Comparison of ENCODE assay signal across 32 mouse cellular contexts in genomic region chr11:54528002-54528401, GRCm38 (mm10). TPM values are rescaled to one million over a fixed set of nuclear protein-coding genes. Genes with fewer than 3 reads are reported as not detected.
DNase-seq lines count a peak whose midpoint lies in the region; ATAC-seq and TF ChIP-seq lines count a peak whose summit lies in the region.
"Had no signal": no experiment of that assay in that cellular context is flagged by ENCODE, and none has a peak within 500 bp of the region (broad histone marks: within the 10 kb centered on the region; RNA-seq: fewer than 3 reads in every experiment).

No protein-coding gene starts in this region.

- no peaks in the 10 kb centered on the region for H3K9me3 ChIP-seq in CH12.LX (replicated peaks; ENCODE audit: low read length)
- no peaks in the 10 kb centered on the region for H3K9me3 ChIP-seq in forebrain, embryonic 15.5 days
- no peaks in the 10 kb centered on the region for H3K9me3 ChIP-seq in hindbrain, embryonic 10.5 days
- H3K9me3 ChIP-seq: embryonic facial prominence, embryonic 10.5 days; embryonic facial prominence, embryonic 13.5 days; forebrain, embryonic 12.5 days; heart, embryonic 10.5 days; heart, embryonic 13.5 days; hindbrain, embryonic 13.5 days had no signal

- in situ Hi-C loops in CH12.LX (cut with MboI; ENCODE audit: low pct_ligation_motif_present, low pct_unique_long_range_greater_than_20kb, low sequenced_read_pairs) = loop anchor here (5.0 to 10.0 kb wide), 3 partner anchors 91 to 337 kb away; partner anchors contain the start of genes Fnip1, Hint1 and Lyrm7

- whole genome bisulfite sequencing in forebrain, embryonic 15.5 days = 86% methylated on average over 2 of the region's 2 CpGs
- WGBS in hindbrain, embryonic 10.5 days = 93% methylated on average over 2 of the region's 2 CpGs

- no peak for TF ChIP-seq POLR2A in CH12.LX (IDR thresholded peaks at IDR 0.05; ENCODE audit: low read depth, low read length)

- H3K36me3 ChIP-seq in CH12.LX (replicated peaks in 1 of 2; ENCODE audit: control insufficient read depth in 1 of 2, insufficient read depth in 1 of 2, low read length in 1 of 2) = peaks cover 0 to 25% of the 10 kb centered on the region in 2 experiments
- no peaks in the 10 kb centered on the region for H3K36me3 ChIP-seq in forebrain, embryonic 15.5 days
- no peaks in the 10 kb centered on the region for H3K36me3 ChIP-seq in hindbrain, embryonic 10.5 days
- H3K36me3 ChIP-seq: embryonic facial prominence, embryonic 10.5 days; embryonic facial prominence, embryonic 13.5 days; forebrain, embryonic 12.5 days; heart, embryonic 10.5 days; heart, embryonic 13.5 days; hindbrain, embryonic 13.5 days had no signal

- H3K27ac ChIP-seq in CH12.LX (ENCODE audit: insufficient read depth, low read depth) = no peak overlapping the region
- H3K27ac ChIP-seq in forebrain, embryonic 15.5 days (replicated peaks) = no peak overlapping the region
- no peak overlapping the region for H3K27ac ChIP-seq in hindbrain, embryonic 10.5 days
- H3K27ac ChIP-seq: embryonic facial prominence, embryonic 10.5 days; embryonic facial prominence, embryonic 13.5 days; forebrain, embryonic 12.5 days; heart, adult 2 months; heart, embryonic 10.5 days; heart, embryonic 13.5 days; hindbrain, embryonic 13.5 days had no signal

- no peaks in the 10 kb centered on the region for H3K27me3 ChIP-seq in CH12.LX (replicated peaks)
- no peaks in the 10 kb centered on the region for H3K27me3 ChIP-seq in forebrain, embryonic 15.5 days
- H3K27me3 ChIP-seq in hindbrain, embryonic 10.5 days (ENCODE audit: insufficient read depth, poor library complexity, severe bottlenecking) = no peaks in the 10 kb centered on the region
- H3K27me3 ChIP-seq: embryonic facial prominence, embryonic 13.5 days; forebrain, embryonic 12.5 days; heart, embryonic 13.5 days; hindbrain, embryonic 13.5 days; Patski had no signal

- H3K9ac ChIP-seq in CH12.LX (ENCODE audit: insufficient read depth, low read depth) = no peak overlapping the region
- H3K9ac ChIP-seq in forebrain, embryonic 15.5 days (replicated peaks) = no peak overlapping the region
- H3K9ac ChIP-seq: embryonic facial prominence, embryonic 13.5 days; forebrain, embryonic 12.5 days; heart, embryonic 13.5 days; hindbrain, embryonic 13.5 days had no signal

- peak; percentile 23 for DNase-seq in CD4-positive, CD25-positive, alpha-beta regulatory T cell, adult 2 months (ENCODE audit: low read depth, low spot score)
- DNase-seq in CH12.LX (ENCODE audit: extremely low read depth) = peak; percentile 18
- peak; percentile 38 for DNase-seq in naive thymus-derived CD4-positive, alpha-beta T cell, adult 2 months (ENCODE audit: low read depth)
- DNase-seq in hindbrain, embryonic 10.5 days (ENCODE audit: low spot score) = no peak
- DNase-seq in urinary bladder, postnatal 36 days (ENCODE audit: low spot score in 2 of 2) = no peak
- DNase-seq: adrenal gland, postnatal 10 days; adrenal gland, postnatal 36 days; B cell, adult 2 months; cerebellum, adult 18-20 months; cerebellum, adult 9-10 months; cerebellum, postnatal 36 days; embryo, embryonic 11 days; gastrocnemius, postnatal 10 days; gastrocnemius, postnatal 36 days; heart, adult 2 months; heart, postnatal 14 days; heart, postnatal 4 days had no signal

- no peak for TF ChIP-seq EP300 in CH12.LX (IDR thresholded peaks at IDR 0.05; ENCODE audit: low read length)

- H3K4me3 ChIP-seq in CH12.LX (replicated peaks in 1 of 3; ENCODE audit: low read depth in 2 of 3, low read length in 2 of 3, poor library complexity in 1 of 3) = no peak overlapping the region
- no peak overlapping the region for H3K4me3 ChIP-seq in forebrain, embryonic 15.5 days
- no peak overlapping the region for H3K4me3 ChIP-seq in hindbrain, embryonic 10.5 days
- H3K4me3 ChIP-seq: embryonic facial prominence, embryonic 10.5 days; embryonic facial prominence, embryonic 13.5 days; erythroblast, embryonic 14.5 days; forebrain, embryonic 12.5 days; heart, adult 2 months; heart, embryonic 10.5 days; heart, embryonic 13.5 days; hindbrain, embryonic 13.5 days had no signal

- TF ChIP-seq RAD21 in CH12.LX (IDR thresholded peaks at IDR 0.05; ENCODE audit: low read depth, low read length) = no peak

- TF ChIP-seq CTCF in CH12.LX (conservative IDR thresholded peaks at IDR 0.05 in 1 of 2, IDR thresholded peaks at IDR 0.05 in 1 of 2; ENCODE audit: low read depth in 2 of 2, low read length in 2 of 2) = no peak

- no peak for ATAC-seq in CD4-positive, CD25-positive, alpha-beta regulatory T cell, adult 4 months
- peak; percentile 51 to 63; a peak in 3 of 4 replicates for ATAC-seq in hematopoietic stem cell, adult 5-6 weeks (replicated peaks in 1 of 2; ENCODE audit: insufficient read depth in 1 of 2, low FRiP score in 2 of 2, low TSS enrichment in 1 of 2, low read depth in 1 of 2, poor library complexity in 2 of 2, severe bottlenecking in 2 of 2)
- ATAC-seq in forebrain, embryonic 15.5 days (replicated peaks) = no peak
- ATAC-seq: forebrain, embryonic 16.5 days; hindbrain, embryonic 16.5 days; inflammation-experienced regulatory T-cells, adult 6 months; intestine, embryonic 16.5 days; Patski had no signal

- dilution Hi-C loops in CH12.LX (cut with MboI; ENCODE audit: extremely low pct_ligation_motif_present, extremely low pct_unique_long_range_greater_than_20kb, low sequenced_read_pairs) = no loop called here

- H3K79me2 ChIP-seq in CH12.LX (replicated peaks; ENCODE audit: control insufficient read depth, extremely low read depth, insufficient read depth, poor library complexity, severe bottlenecking) = peaks cover 80% of the 10 kb centered on the region

- peaks cover 17 to 77% of the 10 kb centered on the region in 2 experiments for H3K4me1 ChIP-seq in CH12.LX (ENCODE audit: control insufficient read depth in 1 of 2, insufficient read depth in 2 of 2)
- H3K4me1 ChIP-seq in forebrain, embryonic 15.5 days = peaks cover 25% of the 10 kb centered on the region
- H3K4me1 ChIP-seq in hindbrain, embryonic 10.5 days (replicated peaks) = peaks cover 15% of the 10 kb centered on the region

- peak overlapping the region; percentile 44; the same call in 1 of the 2 replicates for H3K4me2 ChIP-seq in CH12.LX (ENCODE audit: insufficient read depth, low read depth, poor library complexity, severe bottlenecking)
- H3K4me2 ChIP-seq in forebrain, embryonic 15.5 days (replicated peaks) = no peak overlapping the region
- H3K4me2 ChIP-seq: embryonic facial prominence, embryonic 13.5 days; forebrain, embryonic 12.5 days; heart, embryonic 13.5 days; hindbrain, embryonic 13.5 days had no signal

TF ChIP-seq in CH12.LX, 34 proteins besides CTCF, POLR2A, EP300 and RAD21:
- TF ChIP-seq POLR2AphosphoS2 (IDR thresholded peaks at IDR 0.05; ENCODE audit: low read depth, low read length) (no peak), MYC (IDR thresholded peaks at IDR 0.05; ENCODE audit: low read depth, low read length) (no peak), ZMIZ1 (IDR thresholded peaks at IDR 0.05; ENCODE audit: low read depth, low read length) (no peak), TBP (conservative IDR thresholded peaks at IDR 0.05; ENCODE audit: low read depth, low read length) (no peak), MEF2A (IDR thresholded peaks at IDR 0.05; ENCODE audit: borderline replicate concordance, low read depth, low read length) (no peak), CHD1 (IDR thresholded peaks at IDR 0.05; ENCODE audit: low read depth, low read length) (no peak), NRF1 (IDR thresholded peaks at IDR 0.05; ENCODE audit: low read depth, low read length) (no peak), ETS1 (conservative IDR thresholded peaks at IDR 0.05; ENCODE audit: low read depth, low read length) (no peak), GABPA (IDR thresholded peaks at IDR 0.05; ENCODE audit: insufficient replicate concordance, low read depth, low read length) (no peak), MXI1 (IDR thresholded peaks at IDR 0.05; ENCODE audit: low read depth, low read length) (no peak), HCFC1 (IDR thresholded peaks at IDR 0.05; ENCODE audit: low read depth, low read length) (no peak), ELF1 (IDR thresholded peaks at IDR 0.05; ENCODE audit: low read depth, low read length) (no peak), MAZ (IDR thresholded peaks at IDR 0.05; ENCODE audit: low read depth, low read length) (no peak), TCF12 (IDR thresholded peaks at IDR 0.05; ENCODE audit: low read depth, low read length) (no peak)

RNA-seq across cellular contexts. Expression of gene Rapgef6, which starts 5.4 kb away (rescaled TPM):
- 100 to 1,000 TPM; 258 to 274 TPM for polyA plus RNA-seq in CD4-positive, CD25-positive, alpha-beta regulatory T cell, adult 4 months (2017; shearing (Covaris generic))
- total RNA-seq in CH12.LX (2012; rRNA removed) (34.1 and 38.3 TPM in 2 replicates), CH12.LX (2014; rRNA removed) (36.7 and 39.5 TPM in 2 replicates)
- polyA plus RNA-seq in CH12.LX (2012; ENCODE audit: insufficient read length, low read depth) = 54.8 and 63.8 TPM in 2 replicates
- 56.4 and 76.5 TPM in 2 replicates for total RNA-seq in hematopoietic stem cell, adult 5-6 weeks (2017)
- 35.7 and 36.0 TPM in 2 replicates for polyA plus RNA-seq in forebrain, embryonic 15.5 days (2015; fragmentation: Nextera tagmentation; extraction: Ambion mirVana)
- 29.6 and 38.3 TPM in 2 replicates for polyA plus RNA-seq in hindbrain, embryonic 10.5 days (2016; fragmentation: Nextera tagmentation; extraction: Ambion mirVana)

Comparison
In these comparisons a context has a peak if more than half of its experiments do, and no peak if none do; other contexts are left out.
1. DNase-seq: peak in CD4-positive, CD25-positive, alpha-beta regulatory T cell, adult 2 months (single experiment), CH12.LX (single experiment) and naive thymus-derived CD4-positive, alpha-beta T cell, adult 2 months (single experiment); none in hindbrain, embryonic 10.5 days (single experiment) and urinary bladder, postnatal 36 days (0 of 2).
2. ATAC-seq: peak in hematopoietic stem cell, adult 5-6 weeks (2 of 2); none in CD4-positive, CD25-positive, alpha-beta regulatory T cell, adult 4 months (single experiment) and forebrain, embryonic 15.5 days (single experiment).